In genomic region chr10:40910811-40911210, GRCm38 (mm10) we compare ENCODE assay signal across 25 mouse cellular contexts. TPM values are rescaled to one million over a fixed set of nuclear protein-coding genes. Genes with fewer than 3 reads are reported as not detected.
DNase-seq lines count a peak whose midpoint lies in the region; ATAC-seq and TF ChIP-seq lines count a peak whose summit lies in the region.
"Had no signal": no experiment of that assay in that cellular context is flagged by ENCODE, and none has a peak within 500 bp of the region (broad histone marks: within the 10 kb centered on the region; RNA-seq: fewer than 3 reads in every experiment).

No protein-coding gene starts in this region.

- no peak for TF ChIP-seq EP300 in heart, adult 2 months (IDR thresholded peaks at IDR 0.05; ENCODE audit: insufficient read depth, low read depth, low read length)

- TF ChIP-seq POLR2A in heart, adult 2 months (IDR thresholded peaks at IDR 0.05; ENCODE audit: insufficient read depth, low read depth, low read length): no peak

- H3K4me1 ChIP-seq in heart, embryonic 13.5 days: peaks cover 18% of the 10 kb centered on the region
- H3K4me1 ChIP-seq in heart, adult 2 months (ENCODE audit: control insufficient read depth, insufficient read depth, low read length): no peaks in the 10 kb centered on the region
- peaks cover 0 to 4% of the 10 kb centered on the region in 2 experiments; a peak in 1 of 4 replicates for H3K4me1 ChIP-seq in ES-E14 (ENCODE audit: control insufficient read depth in 2 of 2, insufficient read depth in 2 of 2, low read length in 2 of 2, poor library complexity in 1 of 2)
- H3K4me1 ChIP-seq: embryonic facial prominence, embryonic 12.5 days; hindbrain, embryonic 12.5 days; liver, embryonic 13.5 days; stomach, embryonic 15.5 days had no signal

- no peaks in the 10 kb centered on the region for H3K9me3 ChIP-seq in heart, embryonic 13.5 days
- H3K9me3 ChIP-seq in ES-E14 (ENCODE audit: control insufficient read depth, insufficient read depth, low read depth, low read length): no peaks in the 10 kb centered on the region
- H3K9me3 ChIP-seq: embryonic facial prominence, embryonic 12.5 days; forebrain, embryonic 13.5 days; hindbrain, embryonic 12.5 days; liver, embryonic 13.5 days; stomach, embryonic 15.5 days had no signal

- H3K9ac ChIP-seq in heart, embryonic 13.5 days: no peak overlapping the region
- H3K9ac ChIP-seq in heart, adult 2 months (ENCODE audit: low read depth, low read length): no peak overlapping the region
- no peak overlapping the region for H3K9ac ChIP-seq in ES-E14 (ENCODE audit: insufficient read depth, low read depth, low read length, poor library complexity, severe bottlenecking)
- H3K9ac ChIP-seq: embryonic facial prominence, embryonic 12.5 days; forebrain, embryonic 13.5 days; hindbrain, embryonic 12.5 days; liver, embryonic 13.5 days; stomach, embryonic 15.5 days had no signal

- peak overlapping the region; percentile 16; the same call in 1 of the 2 replicates for H3K27ac ChIP-seq in heart, embryonic 13.5 days (replicated peaks)
- no peak overlapping the region for H3K27ac ChIP-seq in heart, adult 2 months
- no peak overlapping the region; the same call in 1 of the 2 replicates for H3K27ac ChIP-seq in ES-E14 (ENCODE audit: insufficient read depth, low read depth, low read length, poor library complexity, severe bottlenecking)
- H3K27ac ChIP-seq: embryonic facial prominence, embryonic 12.5 days; forebrain, embryonic 13.5 days; hindbrain, embryonic 12.5 days; liver, embryonic 13.5 days; stomach, embryonic 15.5 days had no signal

- H3K4me2 ChIP-seq in heart, embryonic 13.5 days: peak overlapping the region; percentile 50
- H3K4me2 ChIP-seq: embryonic facial prominence, embryonic 12.5 days; forebrain, embryonic 13.5 days; hindbrain, embryonic 12.5 days; liver, embryonic 13.5 days; midbrain, embryonic 11.5 days; stomach, embryonic 15.5 days had no signal

- WGBS in heart, embryonic 13.5 days: 39% methylated on average over 2 of the region's 2 CpGs
- WGBS in heart, adult 2 months: 69% methylated on average over 2 of the region's 2 CpGs

- no peak for ATAC-seq in heart, embryonic 13.5 days (ENCODE audit: extremely low read depth, insufficient number of reproducible peaks, low FRiP score, low TSS enrichment)
- ATAC-seq: forebrain, embryonic 13.5 days; intestine, postnatal 0 days had no signal

- H3K4me3 ChIP-seq in heart, embryonic 13.5 days: no peak overlapping the region
- H3K4me3 ChIP-seq in heart, adult 2 months: no peak overlapping the region
- H3K4me3 ChIP-seq in ES-E14 (ENCODE audit: insufficient read depth in 1 of 2, low read depth in 1 of 2, low read length in 2 of 2, poor library complexity in 1 of 2, severe bottlenecking in 1 of 2): peak overlapping the region; percentile 23 to 49
- H3K4me3 ChIP-seq: embryonic facial prominence, embryonic 12.5 days; forebrain, embryonic 13.5 days; hindbrain, embryonic 12.5 days; liver, embryonic 13.5 days; stomach, embryonic 15.5 days had no signal

- H3K36me3 ChIP-seq in heart, embryonic 13.5 days: no peaks in the 10 kb centered on the region; the same call in 1 of the 2 replicates
- peaks cover 2% of the 10 kb centered on the region; the same call in 1 of the 2 replicates for H3K36me3 ChIP-seq in heart, adult 2 months (ENCODE audit: control insufficient read depth, insufficient read depth, low read length)
- H3K36me3 ChIP-seq in ES-E14 (ENCODE audit: control insufficient read depth, insufficient read depth, low read length, poor library complexity, severe bottlenecking): no peaks in the 10 kb centered on the region; the same call in 1 of the 2 replicates
- H3K36me3 ChIP-seq: embryonic facial prominence, embryonic 12.5 days; hindbrain, embryonic 12.5 days; liver, embryonic 13.5 days; stomach, embryonic 15.5 days had no signal

- H3K27me3 ChIP-seq in heart, embryonic 13.5 days (replicated peaks): no peaks in the 10 kb centered on the region
- H3K27me3 ChIP-seq in heart, adult 2 months (ENCODE audit: control insufficient read depth, insufficient read depth, low read length): no peaks in the 10 kb centered on the region
- H3K27me3 ChIP-seq: embryonic facial prominence, embryonic 12.5 days; forebrain, embryonic 13.5 days; hindbrain, embryonic 12.5 days; liver, embryonic 13.5 days; stomach, embryonic 15.5 days had no signal

- H3K79me2 ChIP-seq in heart, adult 2 months (replicated peaks; ENCODE audit: control insufficient read depth, insufficient read depth, low read length): no peaks in the 10 kb centered on the region

- DNase-seq in heart, adult 2 months: no peak
- peak; percentile 22 for DNase-seq in kidney, postnatal 10 days
- no peak for DNase-seq in kidney, adult 11 months
- peak; percentile 16 for DNase-seq in ES-E14 (ENCODE audit: low read depth, low spot score)
- DNase-seq in adrenal gland, adult (ENCODE audit: inconsistent age in 2 of 2, low spot score in 1 of 2): no peak
- DNase-seq in layer of hippocampus, postnatal 36 days: no peak
- DNase-seq: adrenal gland, adult 8-10 months; cerebellum, adult 11-12 months; cerebellum, postnatal 10 days; kidney, postnatal 25 days; liver, embryonic 13.5 days; lung, adult 2 months; lung, postnatal 14 days; right cerebral cortex, adult 18-20 months; right cerebral cortex, postnatal 4 days; thymus, postnatal 25 days had no signal

- in situ Hi-C loops in ES-E14 (cut with MboI; ENCODE audit: low sequenced_read_pairs in 2 of 2, unreplicated experiment in 2 of 2): no loop called here

- intact Hi-C loops in heart, adult 2 months (cut with DNase I): no loop called here

- no peak for TF ChIP-seq CTCF in heart, adult 2 months (IDR thresholded peaks at IDR 0.05)

TF ChIP-seq in ES-E14, 5 proteins besides CTCF, POLR2A, EP300 and RAD21:
- TF ChIP-seq HCFC1 (IDR thresholded peaks at IDR 0.05; ENCODE audit: borderline replicate concordance, insufficient read depth, low read length) (no peak), MAFK (IDR thresholded peaks at IDR 0.05; ENCODE audit: insufficient read depth, low read depth, low read length) (no peak), ZC3H11A (IDR thresholded peaks at IDR 0.05; ENCODE audit: borderline replicate concordance, low read depth, low read length) (no peak), ZNF384 (IDR thresholded peaks at IDR 0.05; ENCODE audit: low read depth, low read length) (no peak), CHD2 (IDR thresholded peaks at IDR 0.05; ENCODE audit: low read depth, low read length) (no peak)

RNA-seq across cellular contexts. Expression of gene Wasf1, which starts 27.5 kb away (rescaled TPM):
- polyA plus RNA-seq in heart, embryonic 13.5 days (2015; fragmentation: Nextera tagmentation; extraction: Ambion mirVana): 12.7 and 13.2 TPM in 2 replicates
- under 1 TPM; 0.43 to 0.63 TPM for total RNA-seq in heart, adult 2 months (2021)
- polyA plus RNA-seq in heart, adult 2 months (2012; rRNA removed): 0.47 and 0.53 TPM in 2 replicates
- 4.9 and 5.2 TPM in 2 replicates for total RNA-seq in ES-E14 (2012; rRNA removed)
- 100 to 1,000 TPM; 390 TPM for total RNA-seq in layer of hippocampus, postnatal 36 days (2021)
- total RNA-seq: granulocyte monocyte progenitor cell, adult 5-6 weeks; megakaryocyte progenitor cell, adult 5-6 weeks had no signal

RNA-seq across cellular contexts. Expression of gene Cdc40, which starts 27.7 kb away (rescaled TPM):
- 19.9 and 21.2 TPM in 2 replicates for polyA plus RNA-seq in heart, embryonic 13.5 days (2015; fragmentation: Nextera tagmentation; extraction: Ambion mirVana)
- 10 to 100 TPM; 18.6 to 19.3 TPM for total RNA-seq in heart, adult 2 months (2021)
- 8.6 and 19.1 TPM in 2 replicates for polyA plus RNA-seq in heart, adult 2 months (2012; rRNA removed)
- 12.8 and 13.0 TPM in 2 replicates for total RNA-seq in ES-E14 (2012; rRNA removed)
- total RNA-seq in layer of hippocampus, postnatal 36 days (2021): 10 to 100 TPM; 57.2 to 60.0 TPM

Comparison
In these comparisons a context has a peak if more than half of its experiments do, and no peak if none do; other contexts are left out.
1. DNase-seq: peak in kidney, postnatal 10 days (single experiment) and ES-E14 (single experiment); none in heart, adult 2 months (0 of 2), kidney, adult 11 months (single experiment), adrenal gland, adult (0 of 2) and layer of hippocampus, postnatal 36 days (0 of 2).
2. H3K4me3 ChIP-seq: peak in ES-E14 (2 of 2); none in heart, embryonic 13.5 days (single experiment) and heart, adult 2 months (single experiment).
3. RNA of gene Wasf1, which starts 27.5 kb away (total RNA-seq): 390 TPM in layer of hippocampus, postnatal 36 days; 4.9 to 5.2 TPM in ES-E14 and 0.43 to 0.63 TPM in heart, adult 2 months; every median in the first group is over 10 times any median in the second.